Mouse (Mus musculus) heart, adult 2 months (tissue): ENCODE data around the gene Gm9817.

ENCODE experiments used
- CTCF ChIP-seq: fragments of 200-600 bp; IDR thresholded peaks from 2 replicates; pipeline ENCODE4 v1.8.1; 2022; ENCODE audit warnings: antibody characterized with exemption, mild to moderate bottlenecking, moderate library complexity
- EP300 ChIP-seq: fragments of 200-500 bp; IDR thresholded peaks from 2 replicates; pipeline ENCODE4 v1.6.1; 2011; ENCODE audit warnings: low read depth, low read length, control low read depth; ENCODE audit not compliant: insufficient read depth
- POLR2A ChIP-seq: fragments of 200-500 bp; IDR thresholded peaks from 2 replicates; pipeline ENCODE4 v1.6.1; 2011; ENCODE audit warnings: mild to moderate bottlenecking, low read depth, low read length, control low read depth; ENCODE audit not compliant: insufficient read depth

GRCm38 (mm10) chr13:45049261-45050020 is 29.1 kb upstream of the Gm9817 start:
- TF ChIP-seq CTCF = no peak
- no peak for TF ChIP-seq POLR2A
- TF ChIP-seq EP300 = no peak
